Mouse (Mus musculus): Measurements from ENCODE around the gene Raver1.

GRCm38 (mm10) chr9:21072641-21073040, 19.2 kb downstream of the Raver1 start:
- no peak for TF ChIP-seq CTCF (IDR thresholded peaks at IDR 0.05; ENCODE audit: control insufficient read depth, insufficient read depth, low read length)
- no peak for TF ChIP-seq POLR2A (IDR thresholded peaks at IDR 0.05; ENCODE audit: borderline replicate concordance, control insufficient read depth, low read depth, low read length)
